Mouse (Mus musculus): ENCODE results near the gene Gp5.

The Gp5 gene

DNA sequence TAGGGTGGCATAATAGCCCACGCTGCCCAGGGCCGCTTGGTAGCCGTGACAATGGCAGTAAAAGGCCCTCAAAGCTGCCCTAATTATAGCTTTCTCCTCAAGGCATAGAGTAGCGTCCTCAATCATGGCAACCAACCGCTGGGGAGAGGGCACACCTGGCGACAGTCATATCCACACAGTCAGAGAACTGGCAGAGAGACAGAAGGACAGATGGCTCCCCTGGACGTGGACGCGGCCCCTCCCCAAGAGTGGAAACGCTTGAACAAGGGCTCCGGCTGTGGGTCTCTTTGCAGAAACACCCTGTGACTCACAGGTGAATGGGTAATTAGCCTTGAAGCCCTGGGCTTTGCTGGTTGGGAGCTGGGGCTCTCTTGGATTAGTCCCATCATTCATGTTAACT is 32.2 kb downstream of the Gp5 start:
- DNase-seq, result no peak

DNA sequence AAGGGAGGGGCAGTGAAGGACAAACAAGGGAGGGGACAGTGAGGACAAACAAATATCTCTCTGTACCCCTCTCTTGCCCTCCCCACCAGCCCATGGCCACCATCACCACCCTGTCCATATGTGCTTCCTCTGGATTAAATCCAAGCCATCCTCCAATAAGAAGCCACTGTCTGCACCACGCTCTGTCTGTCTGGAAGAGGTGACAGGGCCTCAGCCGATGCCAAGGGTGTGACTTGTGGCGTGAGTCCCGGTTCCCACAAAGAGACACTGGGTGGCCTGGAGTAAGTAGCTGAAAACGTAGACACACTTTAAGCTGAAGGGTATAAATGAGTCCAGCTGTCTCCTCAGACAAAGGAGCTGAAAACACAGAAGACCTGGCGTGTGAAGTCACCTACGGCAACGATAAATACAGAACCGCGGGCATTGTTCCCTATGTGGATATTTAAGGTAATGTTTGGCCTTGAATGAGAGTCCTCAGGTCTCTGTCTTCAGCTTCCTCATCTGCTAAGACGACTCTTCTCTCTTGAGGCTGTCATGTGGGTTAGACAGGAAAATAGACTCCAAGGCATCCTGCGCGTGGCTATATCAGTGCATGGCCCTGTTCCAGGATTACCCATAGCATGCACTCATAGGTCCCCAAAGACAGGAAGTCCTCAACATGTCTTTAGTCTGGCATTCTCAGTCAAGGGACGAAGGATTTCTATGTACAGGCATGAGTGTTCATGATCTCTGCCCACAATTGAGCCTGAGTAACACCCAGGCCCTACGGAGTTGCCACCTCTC is 34.8 kb downstream of the Gp5 start:
- no peak for DNase-seq

DNA sequence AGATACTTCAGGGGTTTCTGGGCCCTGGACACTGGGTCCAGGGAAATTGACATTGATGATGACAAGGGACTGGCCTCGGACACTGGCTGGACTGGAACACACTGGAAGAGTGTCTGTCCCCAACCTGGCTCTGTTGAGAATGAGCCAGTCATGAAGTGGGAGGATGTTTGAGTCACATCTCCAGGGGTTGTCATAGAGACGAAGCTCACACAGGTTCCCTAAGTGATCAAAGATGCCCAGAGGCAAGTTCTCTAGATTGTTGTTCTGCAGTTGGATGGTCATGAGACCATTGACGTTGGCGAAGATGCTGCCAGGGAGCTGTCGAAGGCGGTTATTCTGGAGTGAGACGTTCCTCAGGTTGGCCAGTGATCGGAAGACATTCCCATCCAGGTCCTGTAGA is 37.5 kb downstream of the Gp5 start:
- no peak for DNase-seq

DNA sequence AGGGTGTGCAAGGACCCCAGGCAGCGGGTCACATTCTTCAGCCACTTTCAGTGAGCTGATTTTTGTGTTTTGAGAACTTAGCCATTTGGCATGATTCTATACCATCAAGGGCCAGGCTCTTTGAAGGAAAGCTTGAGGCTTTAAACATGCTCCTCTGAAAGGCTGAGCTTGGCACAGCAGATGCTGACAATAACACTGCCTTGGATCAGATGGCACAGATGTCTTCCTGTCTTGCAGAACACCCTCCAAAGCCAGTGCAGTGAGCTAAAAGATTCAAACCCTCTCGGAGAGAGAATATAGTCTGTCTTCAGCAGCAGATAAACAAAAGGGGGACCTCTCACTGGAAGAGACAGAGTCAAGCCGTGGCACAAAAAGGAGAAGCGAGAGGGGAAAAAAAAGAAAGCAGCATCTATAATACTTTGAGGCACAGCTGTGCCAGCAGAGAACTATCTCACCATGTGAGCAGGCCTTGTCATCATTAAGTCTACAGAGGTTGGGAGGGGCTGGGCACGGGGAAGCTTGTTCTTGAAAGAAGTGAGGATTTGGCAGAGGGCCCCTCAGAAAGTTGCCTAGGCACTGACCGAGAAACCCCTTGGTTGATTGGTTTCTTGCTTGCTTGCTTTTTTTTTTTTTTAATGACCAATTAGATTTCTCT is 38.5 kb downstream of the Gp5 start:
- DNase-seq, result no peak

DNA sequence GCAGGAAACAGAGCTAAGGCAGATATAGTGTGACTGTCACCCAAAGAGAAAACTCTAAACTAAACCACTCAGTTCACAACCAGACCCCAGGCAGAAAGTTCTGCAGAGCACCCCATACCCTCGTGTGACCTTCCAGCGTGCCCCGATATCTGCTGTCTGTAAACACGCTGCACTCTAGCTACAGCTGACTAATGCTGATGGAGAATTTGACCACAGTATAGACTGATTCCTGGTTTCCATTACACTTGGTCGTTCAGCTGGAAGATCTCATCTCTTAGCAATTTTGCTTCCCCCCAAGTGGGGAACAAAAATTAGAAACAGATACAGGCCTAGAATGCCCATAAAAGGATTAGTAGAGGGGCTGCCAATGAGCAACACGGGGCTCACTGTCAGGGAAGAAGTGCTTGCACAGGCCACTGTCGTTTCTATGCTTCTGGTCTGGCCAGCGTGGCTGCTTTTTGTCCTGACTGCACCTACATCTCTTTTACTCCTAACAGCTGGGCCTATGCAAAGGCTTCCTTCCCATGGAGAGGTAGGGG is 39.3 kb downstream of the Gp5 start:
- peak; percentile 45 for DNase-seq

DNA sequence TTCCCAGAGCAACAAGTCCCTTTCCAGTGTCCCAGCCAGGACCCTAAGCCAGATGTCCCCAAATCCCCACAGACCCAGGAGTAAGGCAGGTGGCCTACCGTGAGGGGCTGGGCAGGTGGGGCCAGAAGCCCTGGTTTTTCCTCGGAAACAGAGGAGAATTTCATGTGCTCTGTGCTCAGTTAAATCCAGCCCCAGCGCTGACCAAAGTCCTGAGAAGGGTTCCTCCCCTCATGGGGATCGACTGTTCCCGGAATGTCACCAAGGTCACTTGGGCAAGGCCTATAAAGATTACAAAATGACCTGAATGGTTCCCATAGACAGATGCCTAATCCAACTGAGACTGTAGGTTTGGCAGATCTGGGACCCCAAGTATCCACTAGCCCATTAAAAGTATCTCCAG is 43.2 kb downstream of the Gp5 start, which contains the start of gene Cpn2:
Gene Cpn2 (minus strand): TSS at position 141 of the 400 bp plus-strand sequence.
- DNase-seq, result no peak

DNA sequence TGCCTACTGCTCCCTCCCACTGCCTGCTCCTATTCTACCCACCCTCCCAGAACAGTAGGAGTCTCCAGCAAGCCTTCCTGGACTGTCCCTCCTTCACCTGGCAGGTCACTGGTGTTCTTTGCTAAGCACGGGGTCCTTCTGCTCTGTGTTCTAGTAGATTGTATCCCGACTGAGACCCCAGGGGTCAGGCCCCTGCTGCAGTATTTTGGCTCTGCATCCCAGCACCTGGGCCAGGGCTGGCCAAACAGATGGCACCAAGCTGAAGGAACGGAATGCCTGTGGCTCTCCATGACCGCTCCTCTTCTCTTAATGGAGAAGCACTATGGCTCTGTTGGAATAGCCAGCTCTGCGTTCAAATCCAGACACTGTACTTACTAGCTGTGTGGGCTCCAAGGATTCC is 44.0 kb downstream of the Gp5 start:
- DNase-seq, result no peak

DNA sequence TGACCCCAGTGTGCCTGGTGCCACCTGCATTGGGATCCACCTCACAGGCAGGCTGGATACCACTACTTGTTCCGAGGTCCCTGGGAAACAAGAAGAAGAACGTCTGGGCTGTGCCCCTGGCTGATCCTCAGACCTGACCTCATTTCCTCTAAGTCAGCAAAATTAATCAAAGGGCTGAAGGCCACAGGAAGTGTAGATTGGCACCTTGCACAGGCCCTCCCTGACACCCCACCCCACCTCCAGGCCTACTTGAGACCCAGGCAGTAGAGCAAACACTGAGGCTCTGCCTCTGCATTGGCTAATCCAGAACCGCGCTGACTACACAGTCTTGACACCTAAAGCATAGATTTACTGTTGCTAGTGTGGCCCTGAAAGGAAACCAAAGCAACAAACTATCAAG is 45.0 kb downstream of the Gp5 start:
- DNase-seq, result no peak

DNA sequence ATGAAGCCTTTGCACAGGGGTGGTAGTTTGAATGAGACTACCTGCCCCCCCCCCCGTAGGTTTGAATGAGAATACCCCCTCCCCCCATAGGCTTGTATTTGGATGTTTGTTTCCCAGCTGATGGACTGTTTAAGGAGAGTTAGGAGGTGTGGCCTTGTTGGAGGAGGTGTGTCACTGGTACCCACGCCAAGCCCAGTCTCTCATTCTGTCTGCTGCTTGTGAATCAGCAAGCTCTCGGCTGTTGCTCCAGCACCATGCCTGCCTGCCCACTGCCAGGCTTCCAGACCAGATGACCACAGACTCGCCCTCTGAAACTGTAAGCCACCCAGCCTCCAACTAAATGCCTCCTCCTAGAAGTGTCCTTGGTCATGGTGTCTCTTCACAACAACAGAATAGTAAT is 47.4 kb downstream of the Gp5 start:
- no peak for DNase-seq

DNA sequence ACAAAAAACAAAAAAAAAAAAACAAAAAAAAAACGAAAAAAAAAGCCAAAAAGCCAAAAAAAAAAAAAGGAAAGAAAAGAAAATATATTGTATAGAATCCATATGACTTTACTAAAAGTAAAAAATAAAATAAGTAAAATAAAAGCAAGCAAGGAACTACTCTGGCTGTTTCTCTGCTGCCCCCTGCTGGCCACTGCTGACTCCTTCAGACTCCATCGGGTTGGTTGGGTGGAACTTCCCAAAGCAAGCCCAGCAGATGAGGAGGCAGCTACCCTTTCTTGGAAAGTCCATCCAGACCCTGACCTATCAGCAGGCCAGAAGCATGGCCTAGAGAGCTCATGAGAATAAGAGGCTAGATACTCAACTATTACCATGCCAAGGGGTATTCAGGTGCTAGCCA is 47.9 kb downstream of the Gp5 start:
- peak; percentile 73 for DNase-seq

DNA sequence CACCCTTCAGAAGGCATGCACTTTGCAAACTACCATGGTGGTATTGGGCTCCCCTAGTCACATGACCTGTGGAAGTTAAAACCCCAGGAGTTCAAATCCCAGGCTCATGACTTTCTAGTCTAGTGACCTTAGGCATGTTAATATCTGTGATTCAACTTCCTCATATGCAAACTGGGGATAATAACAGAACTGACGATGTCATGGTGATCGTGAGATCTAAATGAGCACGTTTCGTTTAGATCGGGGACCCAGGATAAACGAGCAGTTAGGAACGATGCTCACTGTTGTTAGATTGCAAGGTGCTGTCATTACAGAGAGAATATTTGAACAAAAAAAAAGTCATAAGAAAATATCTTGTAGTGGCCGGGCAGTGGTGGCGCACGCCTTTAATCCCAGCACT is 48.4 kb downstream of the Gp5 start:
- DNase-seq, result no peak

DNA sequence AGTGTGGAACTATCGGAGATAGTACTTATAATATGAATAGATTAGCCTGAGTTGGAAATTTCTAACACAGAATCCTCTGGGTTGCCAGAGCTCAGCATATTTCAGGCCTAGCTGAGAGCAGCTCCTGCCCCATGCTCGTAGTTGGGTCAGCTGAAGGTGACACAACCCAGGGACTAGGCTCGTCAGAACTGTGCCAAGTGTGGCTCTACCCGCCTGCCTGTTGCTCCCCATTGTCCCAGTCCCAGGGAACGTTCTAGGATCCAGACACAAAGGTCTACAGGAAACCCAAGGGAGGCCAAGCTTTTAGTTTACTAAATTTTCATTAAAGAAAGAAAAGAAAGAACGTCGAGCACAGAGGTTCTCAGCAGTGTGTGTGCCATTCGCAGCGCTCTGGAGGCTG is 49.2 kb downstream of the Gp5 start:
- DNase-seq, result no peak

DNA sequence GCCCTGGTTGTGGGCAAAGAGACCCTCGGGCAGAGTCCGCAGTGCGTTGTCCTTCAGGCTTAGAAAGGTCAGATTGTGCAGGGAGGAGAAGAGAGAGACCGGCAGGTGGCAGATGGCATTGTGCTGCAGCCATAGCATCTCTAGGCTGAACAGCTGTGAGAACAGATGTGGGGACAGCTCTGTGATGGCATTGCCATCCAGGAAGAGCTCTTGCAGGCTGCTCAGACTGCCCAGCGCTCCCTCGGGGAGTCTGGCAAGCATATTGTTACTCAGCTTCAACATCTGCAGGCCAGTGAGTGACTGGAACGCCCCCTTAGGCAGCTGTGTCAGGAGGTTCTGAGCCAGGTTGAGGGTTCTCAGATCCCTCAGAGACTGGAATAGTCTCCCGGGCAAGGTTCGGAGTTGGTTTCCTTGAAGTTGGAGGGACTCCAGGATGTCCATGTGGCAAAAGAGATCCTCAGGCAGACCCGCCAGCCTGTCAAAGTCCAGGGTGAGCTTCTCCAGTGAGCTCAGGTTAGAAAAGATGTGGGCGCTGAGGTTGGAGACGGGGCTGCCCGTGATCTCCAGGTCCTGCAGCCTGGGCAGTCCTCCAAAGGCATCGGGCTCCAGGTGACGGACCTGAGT is 50.5 kb downstream of the Gp5 start:
- no peak for DNase-seq

DNA sequence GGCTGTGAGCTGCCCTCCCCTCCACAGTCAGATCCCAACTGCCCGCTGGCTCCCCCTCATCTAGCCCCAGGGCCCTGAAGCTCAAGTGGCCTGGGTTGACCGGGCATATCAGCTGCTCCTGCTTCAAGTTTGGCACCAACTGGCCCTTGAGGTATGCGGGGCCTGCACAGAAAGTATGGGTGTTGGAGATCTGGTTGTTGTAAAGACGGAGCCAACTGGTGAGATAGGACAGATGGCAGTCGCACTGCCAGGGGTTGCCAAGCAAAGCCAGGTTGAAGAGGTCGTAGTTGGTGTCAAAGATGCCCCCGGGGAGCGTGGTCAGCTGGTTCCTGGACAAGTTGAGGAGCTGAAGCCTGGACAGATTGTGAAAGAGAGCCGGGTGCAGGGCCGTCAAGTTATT is 51.1 kb downstream of the Gp5 start:
- no peak for DNase-seq

DNA sequence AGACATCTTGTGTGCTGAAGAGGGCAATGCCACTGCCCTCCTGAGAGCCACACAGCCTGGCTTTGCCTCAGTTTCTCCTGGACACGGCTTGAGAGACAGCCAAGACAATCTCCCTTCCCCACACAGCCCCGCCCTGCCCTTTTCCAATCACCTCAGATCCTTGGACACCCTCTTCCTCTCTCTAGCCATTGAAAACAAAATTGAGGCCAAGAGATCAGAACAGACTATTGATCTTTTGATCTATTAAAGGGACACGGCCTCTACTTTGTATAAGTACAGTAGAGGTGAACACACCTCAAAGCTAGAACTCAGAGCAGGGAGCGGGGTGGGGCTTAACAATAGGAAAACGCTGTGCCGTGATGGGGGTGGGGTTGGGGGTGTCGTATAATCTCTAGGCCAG is 52.1 kb downstream of the Gp5 start:
- no peak for DNase-seq

DNA sequence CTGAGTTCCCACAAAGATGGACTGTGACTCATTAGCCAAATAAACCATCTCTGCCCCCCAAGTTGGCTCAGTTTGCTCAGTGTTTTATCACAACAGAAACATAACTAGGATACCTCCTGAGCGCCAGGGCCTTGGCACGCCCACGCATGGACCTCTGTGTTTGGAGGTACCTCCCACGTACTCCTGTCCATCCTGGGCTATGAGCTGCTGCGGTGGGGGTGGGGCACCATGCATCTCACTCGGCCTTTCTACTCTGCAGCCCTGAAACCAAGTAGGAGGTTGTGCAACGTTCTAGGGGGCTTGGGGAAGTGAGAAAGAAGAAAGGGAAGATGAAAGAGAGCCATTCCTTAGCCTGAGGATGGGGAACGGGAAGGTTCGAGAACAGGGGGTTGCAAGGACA is 52.9 kb downstream of the Gp5 start:
- DNase-seq, result no peak

Data from embryo, embryonic 11 days (tissue).